Mouse (Mus musculus) forebrain, embryonic 10.5 days (tissue): ENCODE results near the gene Parp12. TPM values are rescaled to one million over a fixed set of nuclear protein-coding genes. Genes with fewer than 3 reads are reported as not detected.

ENCODE experiments used
- DNase-seq: peaks from one replicate; pipeline ENCODE4 v3.0.0-alpha.2; 2017; ENCODE audit warnings: low spot score; ENCODE audit errors: extremely low spot score
- H3K27ac ChIP-seq: fragments of 300-500 bp; sonication (generic); 2 replicates; pipeline ENCODE4 v1.5.1; 2016; ENCODE audit warnings: mild to moderate bottlenecking
- H3K27me3 ChIP-seq: fragments of 300-500 bp; sonication (generic); 2 replicates; pipeline ENCODE4 v1.6.1; 2016; ENCODE audit warnings: mild to moderate bottlenecking; ENCODE audit not compliant: poor library complexity, severe bottlenecking
- H3K36me3 ChIP-seq: fragments of 300-500 bp; sonication (generic); replicated peaks from 2 replicates; pipeline ENCODE4 v1.6.1; 2016; ENCODE audit warnings: mild to moderate bottlenecking, moderate library complexity
- H3K4me1 ChIP-seq: fragments of 300-500 bp; sonication (generic); 2 replicates; pipeline ENCODE4 v1.6.1; 2016
- H3K4me3 ChIP-seq: fragments of 300-500 bp; sonication (generic); 2 replicates; pipeline ENCODE4 v1.5.1; 2016; ENCODE audit warnings: mild to moderate bottlenecking, moderate library complexity
- H3K9me3 ChIP-seq: fragments of 300-500 bp; sonication (generic); 2 replicates; pipeline ENCODE4 v1.6.1; 2016; ENCODE audit warnings: mild to moderate bottlenecking, moderate library complexity
- WGBS: fragments of 180-500 bp; shearing (Covaris S2); methylation state at CpG from one replicate; pipeline ENCODE4 v1.1.7; 2016; 5-methylcytosine and 5-hydroxymethylcytosine counted together
- polyA plus RNA-seq: library from polyadenylated mRNA; unstranded; fragments of >200 nt; fragmentation: Nextera tagmentation; extraction: Ambion mirVana; gene quantifications from 2 replicates; pipeline ENCODE4 v1.2.1, GENCODE M21; 2016

The Parp12 gene
- 0.50 and 0.62 TPM in 2 replicates for polyA plus RNA-seq

DNA sequence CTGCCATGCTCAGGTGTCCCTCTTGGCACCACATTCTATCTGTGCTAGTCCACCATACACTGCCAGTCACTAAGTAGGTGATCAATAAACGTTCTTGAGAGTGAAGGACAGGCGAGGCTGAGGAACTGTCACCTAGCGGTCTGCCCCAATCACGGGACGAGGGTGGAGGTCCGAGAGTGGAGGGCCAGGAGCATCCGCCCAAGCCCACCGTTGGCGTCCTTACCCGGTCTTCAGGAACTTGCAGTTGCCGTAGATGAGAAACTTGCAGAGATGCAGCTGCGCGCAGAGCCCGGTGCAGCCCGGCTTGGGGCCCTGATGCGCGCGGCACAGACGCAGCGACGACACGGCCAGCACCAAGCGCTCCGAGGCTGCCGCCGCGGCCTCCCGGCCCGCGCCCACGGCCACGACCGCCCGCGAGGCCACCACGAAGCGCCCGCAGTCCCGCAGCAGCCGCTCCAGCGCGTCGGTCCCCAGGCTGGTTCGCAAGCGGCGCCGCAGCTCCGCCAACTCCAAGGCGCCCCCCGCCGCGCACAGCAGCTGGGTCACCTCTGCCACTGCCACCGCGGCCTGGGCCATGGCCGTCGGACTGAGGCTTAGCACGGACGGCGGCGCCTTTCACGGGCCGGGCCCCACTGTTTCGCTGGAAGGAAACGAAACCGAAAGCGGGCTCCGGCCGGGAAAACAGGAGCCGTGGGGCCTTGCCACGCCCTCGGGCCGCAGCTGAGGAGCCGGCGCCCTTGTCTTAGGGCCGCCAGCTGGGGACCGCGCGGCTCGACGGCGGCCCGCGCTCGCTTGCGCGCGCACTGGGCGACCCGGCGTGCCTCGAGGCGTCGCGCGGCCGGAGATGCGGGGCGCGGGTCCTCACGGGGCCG, at the start of gene Parp12:
Gene Parp12 (minus strand): TSS at position 766 of the 872 bp plus-strand sequence.
- Histone ChIP-seq H3K4me3 (peak within 1 kb of the TSS; percentile 68), H3K27me3 (peaks cover 62% of the 10 kb centered on the region), H3K4me1 (peaks cover 12% of the 10 kb centered on the region), H3K27ac (peak within 1 kb of the TSS; percentile 79), H3K36me3 (no peaks in the 10 kb centered on the region), H3K9me3 (peaks cover 9% of the 10 kb centered on the region)
- WGBS: 4% methylated on average over 101 of the region's 101 CpGs
- peak; percentile 44 for DNase-seq

DNA sequence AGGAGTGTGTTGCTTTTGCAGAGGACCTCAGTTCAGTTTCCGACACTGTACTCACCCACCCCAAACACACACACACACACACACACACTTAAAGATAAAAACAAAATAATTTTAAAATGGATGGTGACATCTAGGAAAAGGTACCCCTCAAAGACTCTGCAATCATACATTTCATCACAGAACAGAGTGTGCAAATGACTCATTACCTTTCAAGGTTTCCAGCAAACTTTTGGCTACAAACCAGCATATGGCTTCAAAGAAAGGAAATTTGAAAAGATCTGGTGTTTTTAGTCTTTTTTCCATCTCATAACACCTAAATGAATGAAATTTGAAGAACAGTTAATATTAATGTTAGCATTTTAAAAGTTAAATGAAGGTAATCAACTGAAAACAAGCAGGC, 46.7 kb upstream of the Parp12 start:
- Histone ChIP-seq H3K9me3 (no peaks in the 10 kb centered on the region), H3K4me3 (no peak overlapping the region), H3K4me1 (no peaks in the 10 kb centered on the region), H3K27me3 (no peaks in the 10 kb centered on the region), H3K36me3 (peaks cover 83% of the 10 kb centered on the region), H3K27ac (no peak overlapping the region)
- no peak for DNase-seq
- WGBS: 100% methylated on average over 1 of the region's 1 CpGs

DNA sequence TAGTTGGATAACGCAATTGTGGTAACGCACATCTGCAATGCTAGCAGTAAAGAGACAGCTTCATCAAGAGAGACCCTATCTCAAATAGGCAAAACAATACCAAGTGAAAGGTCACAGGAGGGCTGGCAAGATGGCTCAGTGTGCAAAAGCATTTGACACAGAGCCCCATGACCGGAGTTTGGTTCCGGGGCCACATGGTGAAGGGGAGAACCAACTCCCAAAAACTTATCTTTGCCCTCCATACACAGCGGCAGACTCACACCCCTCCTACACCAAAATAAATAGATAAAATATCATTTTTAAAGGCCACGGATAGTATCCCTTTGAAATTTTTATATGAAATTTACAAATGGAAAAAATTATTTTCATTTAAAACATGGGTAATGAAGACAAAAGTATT, 43.8 kb upstream of the Parp12 start:
- Histone ChIP-seq H3K36me3 (peaks cover 80% of the 10 kb centered on the region), H3K27ac (no peak overlapping the region), H3K4me3 (no peak overlapping the region), H3K4me1 (no peaks in the 10 kb centered on the region), H3K9me3 (no peaks in the 10 kb centered on the region), H3K27me3 (no peaks in the 10 kb centered on the region)
- 93% methylated on average over 6 of the region's 6 CpGs for WGBS
- no peak for DNase-seq

DNA sequence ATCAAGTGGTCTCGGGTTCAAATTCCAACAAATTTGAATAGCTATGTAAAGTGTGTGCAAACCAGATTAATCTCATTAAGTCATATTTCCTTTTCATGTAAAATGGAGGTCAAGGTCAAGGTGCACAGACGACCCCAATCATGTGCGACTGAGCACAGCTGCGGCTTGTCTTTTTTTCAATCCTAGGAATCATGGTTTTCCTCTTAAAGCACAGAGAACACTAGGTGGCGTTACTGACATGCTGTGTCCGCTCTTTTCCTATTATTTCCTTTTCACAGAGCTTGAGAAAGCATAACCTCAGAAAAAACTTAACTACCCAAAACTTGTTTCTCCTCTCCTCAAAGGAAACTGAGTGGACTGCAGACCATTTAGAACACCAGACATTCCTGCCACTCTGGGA, 27.9 kb upstream of the Parp12 start:
- Histone ChIP-seq H3K4me1 (no peaks in the 10 kb centered on the region), H3K27ac (no peak overlapping the region), H3K36me3 (peaks cover 90% of the 10 kb centered on the region), H3K27me3 (no peaks in the 10 kb centered on the region), H3K9me3 (no peaks in the 10 kb centered on the region), H3K4me3 (no peak overlapping the region)
- WGBS: 63% methylated on average over 6 of the region's 6 CpGs
- no peak for DNase-seq

DNA sequence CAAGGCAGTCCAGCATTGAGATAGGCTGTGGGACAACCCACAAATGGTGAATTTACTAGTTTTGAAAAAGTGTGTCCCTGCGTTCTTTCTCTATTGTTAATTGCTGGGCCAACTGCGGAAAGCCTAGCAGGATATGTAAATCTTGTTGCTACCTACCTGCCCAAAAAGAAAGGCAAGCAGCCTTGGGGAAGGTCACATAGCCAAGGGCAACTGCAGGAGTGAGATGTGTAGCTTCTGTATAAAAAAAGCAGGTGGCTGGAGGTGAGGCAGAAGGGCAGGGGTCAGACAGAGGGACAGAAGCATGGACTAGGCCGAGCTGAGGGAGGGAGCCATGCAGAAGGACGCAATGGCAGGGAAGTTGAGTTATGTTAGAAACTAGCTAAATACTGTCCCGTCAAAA, 14.4 kb upstream of the Parp12 start:
- H3K27me3 ChIP-seq: no peaks in the 10 kb centered on the region
- peaks cover 41% of the 10 kb centered on the region for H3K36me3 ChIP-seq
- no peak overlapping the region for H3K27ac ChIP-seq
- no peak overlapping the region for H3K4me3 ChIP-seq
- no peak for DNase-seq
- H3K9me3 ChIP-seq: peaks cover 2% of the 10 kb centered on the region; the same call in 1 of the 2 replicates
- 51% methylated on average over 5 of the region's 5 CpGs for WGBS
- H3K4me1 ChIP-seq: no peaks in the 10 kb centered on the region

DNA sequence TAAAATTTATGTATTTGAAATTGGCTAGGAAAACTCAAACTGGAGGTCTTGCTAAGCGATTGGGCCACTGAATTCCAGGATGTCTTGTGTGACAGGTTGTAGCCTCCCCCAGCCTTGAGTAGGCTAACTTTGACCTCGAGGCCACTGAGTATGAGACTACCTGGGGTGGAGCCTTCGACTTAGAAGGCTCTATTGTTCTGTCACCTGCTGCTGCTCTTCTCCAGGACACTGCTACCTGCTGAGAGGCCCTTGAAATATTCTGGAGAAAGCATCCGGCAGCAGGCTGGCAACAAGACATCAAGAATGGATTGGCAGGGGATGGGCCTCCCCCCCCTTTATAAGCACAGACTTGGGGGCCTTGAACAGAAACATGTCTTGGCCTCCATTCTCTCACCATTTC, 13.3 kb upstream of the Parp12 start:
- Histone ChIP-seq H3K4me1 (no peaks in the 10 kb centered on the region), H3K9me3 (peaks cover 6% of the 10 kb centered on the region; the same call in 1 of the 2 replicates), H3K27ac (no peak overlapping the region), H3K36me3 (peaks cover 35% of the 10 kb centered on the region), H3K4me3 (no peak overlapping the region), H3K27me3 (no peaks in the 10 kb centered on the region)
- 33% methylated on average over 4 of the region's 4 CpGs for WGBS
- DNase-seq: no peak

DNA sequence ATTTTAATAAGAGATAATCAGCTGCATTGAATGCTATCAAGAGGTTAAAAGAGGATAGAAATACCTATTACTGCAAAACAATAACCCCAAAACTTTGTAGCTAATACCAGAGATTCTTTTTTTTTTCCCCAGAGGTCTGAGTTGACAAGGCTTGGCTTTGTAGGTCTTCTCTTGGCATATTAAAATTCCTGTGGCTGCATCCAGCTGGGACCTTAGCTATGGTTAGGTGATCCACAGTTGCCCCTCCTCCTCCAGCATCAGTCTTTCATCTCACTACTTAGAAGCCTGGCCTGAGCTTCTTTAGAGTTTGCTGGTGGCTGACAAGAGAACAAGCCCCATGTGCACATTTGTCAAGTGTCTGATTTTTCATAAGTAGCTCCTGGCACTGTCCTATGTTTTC, 6.6 kb upstream of the Parp12 start:
- Histone ChIP-seq H3K4me3 (no peak overlapping the region), H3K9me3 (peaks cover 6% of the 10 kb centered on the region; the same call in 1 of the 2 replicates), H3K36me3 (no peaks in the 10 kb centered on the region), H3K27ac (no peak overlapping the region), H3K27me3 (peaks cover 11% of the 10 kb centered on the region), H3K4me1 (no peaks in the 10 kb centered on the region)
- no peak for DNase-seq

DNA sequence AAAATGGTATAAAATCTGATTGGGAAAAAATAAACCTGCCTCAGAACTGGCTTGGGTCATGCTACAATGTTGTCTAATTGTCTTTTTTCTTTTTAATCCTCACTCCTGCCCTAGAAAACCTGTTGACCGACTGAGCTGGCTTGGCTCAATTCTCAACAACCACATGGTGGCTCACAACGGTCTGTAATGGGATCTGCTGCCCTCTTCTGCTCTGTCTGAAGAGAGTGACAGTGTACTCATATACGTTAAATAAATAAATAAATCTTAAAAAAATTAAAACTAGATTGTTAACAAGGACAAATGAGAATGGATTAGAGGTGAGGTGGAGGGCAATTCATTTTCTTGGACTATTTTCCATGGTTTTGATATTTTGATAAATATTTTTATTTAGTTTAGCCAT, 2.5 kb upstream of the Parp12 start:
- Histone ChIP-seq H3K4me3 (no peak overlapping the region), H3K27me3 (peaks cover 51% of the 10 kb centered on the region), H3K36me3 (no peaks in the 10 kb centered on the region), H3K27ac (no peak overlapping the region), H3K9me3 (peaks cover 9% of the 10 kb centered on the region), H3K4me1 (peaks cover 12% of the 10 kb centered on the region)
- DNase-seq: no peak
- 66% methylated on average over 3 of the region's 3 CpGs for WGBS

DNA sequence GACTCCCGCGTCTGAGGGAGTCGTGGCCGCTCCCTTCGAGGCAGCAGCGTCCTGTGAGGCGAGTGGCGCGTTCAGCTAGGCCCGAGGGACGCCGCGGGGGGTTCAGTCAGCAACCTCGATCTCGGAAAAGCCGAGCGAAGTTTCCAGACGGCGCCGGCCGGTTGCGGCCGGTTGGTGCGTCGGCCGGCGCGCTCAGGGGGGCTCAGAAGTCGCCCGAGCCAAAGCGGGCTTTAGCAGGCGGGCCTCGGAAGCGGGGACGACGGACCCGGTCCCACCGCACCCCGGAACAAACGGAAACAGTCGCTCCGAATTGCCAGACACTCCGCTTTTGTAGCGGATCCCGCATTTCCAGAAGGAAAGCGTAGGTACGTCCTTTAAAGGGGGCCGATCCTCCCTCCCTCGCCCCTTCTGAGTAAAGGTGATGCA, 320 bp upstream of the Parp12 start:
- Histone ChIP-seq H3K27ac (peak overlapping the region; percentile 79), H3K36me3 (no peaks in the 10 kb centered on the region), H3K4me3 (peak overlapping the region; percentile 68), H3K4me1 (peaks cover 12% of the 10 kb centered on the region), H3K9me3 (peaks cover 9% of the 10 kb centered on the region), H3K27me3 (peaks cover 62% of the 10 kb centered on the region)
- peak; percentile 29 for DNase-seq
- WGBS: 10% methylated on average over 49 of the region's 49 CpGs

DNA sequence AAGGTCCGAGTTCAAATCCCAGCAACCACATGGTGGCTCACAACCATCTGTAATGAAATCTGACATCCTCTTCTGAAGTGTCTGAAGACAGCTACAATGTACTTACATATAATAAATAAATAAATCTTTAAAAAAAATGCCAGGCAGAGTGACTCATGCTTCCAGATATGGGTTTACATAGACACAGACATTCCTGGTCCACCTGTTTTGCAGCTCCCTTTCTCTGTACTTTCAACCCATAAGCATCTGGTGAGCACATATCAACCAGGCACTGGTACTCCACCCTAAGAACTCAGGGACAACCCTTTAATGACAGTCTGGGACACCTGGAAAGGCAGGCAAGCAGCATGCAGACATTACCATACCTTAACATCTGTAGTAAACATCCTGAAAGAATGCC, 2.7 kb downstream of the Parp12 start:
- Histone ChIP-seq H3K4me3 (no peak overlapping the region), H3K27me3 (peaks cover 59% of the 10 kb centered on the region), H3K36me3 (no peaks in the 10 kb centered on the region), H3K27ac (no peak overlapping the region), H3K4me1 (peaks cover 12% of the 10 kb centered on the region), H3K9me3 (peaks cover 9% of the 10 kb centered on the region)
- WGBS: 85% methylated on average over 1 of the region's 1 CpGs
- no peak for DNase-seq

DNA sequence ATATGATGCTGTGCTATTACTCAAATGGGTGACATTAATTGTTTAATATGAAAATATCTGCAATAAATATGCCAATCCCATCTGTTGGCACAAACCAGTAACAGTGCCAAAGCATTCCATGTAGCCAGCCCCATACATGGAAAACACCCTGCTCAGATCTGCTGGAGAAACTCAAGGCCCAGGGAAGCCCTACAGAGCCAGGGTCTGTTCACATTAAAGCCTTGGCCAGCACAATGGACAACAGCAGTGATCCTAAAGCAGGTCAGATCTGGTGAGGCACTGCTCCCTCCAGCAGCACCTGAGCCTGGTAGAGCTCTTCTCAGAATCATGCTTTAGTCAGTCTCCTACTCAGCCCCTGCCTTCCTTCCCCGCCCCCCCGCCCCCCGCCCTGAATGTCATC, 5.0 kb downstream of the Parp12 start:
- Histone ChIP-seq H3K4me3 (no peak overlapping the region), H3K27ac (no peak overlapping the region), H3K9me3 (no peaks in the 10 kb centered on the region), H3K4me1 (peaks cover 7% of the 10 kb centered on the region), H3K36me3 (no peaks in the 10 kb centered on the region), H3K27me3 (peaks cover 36% of the 10 kb centered on the region)
- 94% methylated on average over 3 of the region's 3 CpGs for WGBS
- DNase-seq: no peak

DNA sequence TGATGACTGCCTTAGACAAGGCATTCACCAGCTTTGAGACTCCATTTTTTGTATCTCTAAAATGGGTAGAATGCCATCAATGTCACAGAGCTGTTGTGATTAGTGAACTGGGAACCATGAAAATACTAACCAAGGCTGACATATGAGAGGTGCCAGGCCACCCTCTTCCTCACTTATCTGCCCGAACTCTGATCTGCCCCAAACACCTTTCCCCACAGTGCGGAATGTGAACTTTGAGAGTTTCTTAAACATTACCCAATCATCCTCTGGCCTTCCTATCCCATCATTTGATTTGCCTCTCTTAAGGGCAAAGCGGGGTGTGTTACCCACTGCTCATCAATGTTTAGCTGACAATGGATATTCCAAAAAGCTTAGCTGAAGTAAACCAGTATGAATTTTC, 5.4 kb downstream of the Parp12 start:
- H3K27me3 ChIP-seq: peaks cover 31% of the 10 kb centered on the region
- DNase-seq: no peak
- H3K9me3 ChIP-seq: no peaks in the 10 kb centered on the region
- H3K27ac ChIP-seq: no peak overlapping the region
- H3K4me3 ChIP-seq: no peak overlapping the region
- WGBS: 93% methylated on average over 3 of the region's 3 CpGs
- H3K36me3 ChIP-seq: no peaks in the 10 kb centered on the region
- peaks cover 2% of the 10 kb centered on the region for H3K4me1 ChIP-seq

DNA sequence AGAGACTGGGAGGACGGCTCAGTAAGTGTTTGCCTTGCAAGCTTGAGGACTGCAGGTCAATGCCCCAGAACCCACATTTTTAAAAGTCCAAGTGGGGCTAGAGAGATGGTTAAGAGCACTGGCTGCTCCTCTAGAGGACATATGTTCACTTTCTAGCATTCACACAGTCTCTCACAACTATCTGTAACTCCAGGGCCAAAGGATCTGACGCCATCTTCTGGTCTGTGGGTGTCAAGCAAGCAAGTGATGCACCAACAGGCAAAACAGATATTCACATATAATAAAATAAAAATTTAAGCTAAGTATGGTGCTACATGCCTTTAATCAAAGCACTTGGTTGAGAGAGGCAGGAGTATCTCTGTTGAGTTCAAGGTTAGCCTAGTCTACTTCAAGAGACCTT, 11.3 kb downstream of the Parp12 start:
- no peaks in the 10 kb centered on the region for H3K36me3 ChIP-seq
- H3K27me3 ChIP-seq: no peaks in the 10 kb centered on the region
- no peak overlapping the region for H3K4me3 ChIP-seq
- no peaks in the 10 kb centered on the region for H3K4me1 ChIP-seq
- no peaks in the 10 kb centered on the region for H3K9me3 ChIP-seq
- no peak overlapping the region for H3K27ac ChIP-seq
- 57% methylated on average over 2 of the region's 2 CpGs for WGBS
- DNase-seq: no peak
